Mouse (Mus musculus): ENCODE data around the gene Ttc29.

Gene Ttc29

GRCm38 (mm10) chr8:78423937-78424336 is 210.8 kb downstream of the Ttc29 start:
- no peak for DNase-seq (ENCODE audit: low spot score in 2 of 2)

GRCm38 (mm10) chr8:78426455-78426854 is 213.4 kb downstream of the Ttc29 start:
- DNase-seq (ENCODE audit: low spot score in 2 of 2) = no peak

GRCm38 (mm10) chr8:78426875-78427768 is 214.0 kb downstream of the Ttc29 start:
- no peak for DNase-seq (ENCODE audit: low spot score in 2 of 2)

GRCm38 (mm10) chr8:78427769-78428130 is 214.7 kb downstream of the Ttc29 start:
- DNase-seq (ENCODE audit: low spot score in 2 of 2) = no peak

GRCm38 (mm10) chr8:78428148-78428547 is 215.1 kb downstream of the Ttc29 start:
- DNase-seq (ENCODE audit: low spot score in 2 of 2) = no peak

- no peak for DNase-seq (ENCODE audit: low spot score in 2 of 2)
Measured at GRCm38 (mm10) chr8:78431356-78431755, 218.3 kb downstream of the Ttc29 start.

- no peak for DNase-seq (ENCODE audit: low spot score in 2 of 2)
Measured at GRCm38 (mm10) chr8:78432451-78432850, 219.4 kb downstream of the Ttc29 start.

- DNase-seq (ENCODE audit: low spot score in 2 of 2) = no peak
Measured at GRCm38 (mm10) chr8:78433318-78433717, 220.2 kb downstream of the Ttc29 start.

GRCm38 (mm10) chr8:78434340-78434739 is 221.2 kb downstream of the Ttc29 start:
- no peak for DNase-seq (ENCODE audit: low spot score in 2 of 2)

- DNase-seq (ENCODE audit: low spot score in 2 of 2) = no peak
Measured at GRCm38 (mm10) chr8:78434823-78435623, 221.9 kb downstream of the Ttc29 start.

- DNase-seq (ENCODE audit: low spot score in 2 of 2) = no peak
Measured at GRCm38 (mm10) chr8:78435624-78435960, 222.5 kb downstream of the Ttc29 start.

GRCm38 (mm10) chr8:78436071-78436651 is 223.1 kb downstream of the Ttc29 start, which contains the start of gene Pou4f2:
Gene Pou4f2 (minus strand): TSS chr8:78436645.
- no peak for DNase-seq (ENCODE audit: low spot score in 2 of 2)

- DNase-seq (ENCODE audit: low spot score in 2 of 2) = no peak
Measured at GRCm38 (mm10) chr8:78436661-78437060, 223.6 kb downstream of the Ttc29 start.

- DNase-seq (ENCODE audit: low spot score in 2 of 2) = no peak
Measured at GRCm38 (mm10) chr8:78437140-78438045, 224.3 kb downstream of the Ttc29 start.

- no peak for DNase-seq (ENCODE audit: low spot score in 2 of 2)
Measured at GRCm38 (mm10) chr8:78438121-78438520, 225.0 kb downstream of the Ttc29 start.

GRCm38 (mm10) chr8:78442781-78443180 is 229.7 kb downstream of the Ttc29 start:
- DNase-seq (ENCODE audit: low spot score in 2 of 2) = no peak
